Mouse (Mus musculus) limb, embryonic 15.5 days (tissue): ENCODE data around the gene Cracr2b. TPM values are rescaled to one million over a fixed set of nuclear protein-coding genes. Genes with fewer than 3 reads are reported as not detected.

Source experiments
- ATAC-seq: fragments of 200-750 bp; cut with Nextera tagmentation; 2 replicates; pipeline ENCODE4 v1.8.0; 2017; ENCODE audit warnings: low read depth, moderate TSS enrichment; ENCODE audit not compliant: insufficient number of reproducible peaks, low FRiP score, low TSS enrichment
- H3K27ac ChIP-seq: fragments of 300-500 bp; sonication (generic); 2 replicates; pipeline ENCODE4 v1.5.1; 2015; ENCODE audit warnings: moderate library complexity, mild to moderate bottlenecking, inconsistent platforms
- H3K27me3 ChIP-seq: fragments of 300-500 bp; sonication (generic); 2 replicates; pipeline ENCODE4 v1.6.1; 2015; ENCODE audit warnings: inconsistent platforms
- H3K36me3 ChIP-seq: fragments of 300-500 bp; sonication (generic); 2 replicates; pipeline ENCODE4 v1.6.1; 2015; ENCODE audit warnings: inconsistent platforms
- H3K4me1 ChIP-seq: fragments of 300-500 bp; sonication (generic); 2 replicates; pipeline ENCODE4 v1.6.1; 2015; ENCODE audit warnings: inconsistent platforms
- H3K4me2 ChIP-seq: fragments of 300-500 bp; sonication (generic); 2 replicates; pipeline ENCODE4 v1.6.1; 2015; ENCODE audit warnings: mild to moderate bottlenecking, inconsistent platforms
- H3K4me3 ChIP-seq: fragments of 300-500 bp; sonication (generic); 2 replicates; pipeline ENCODE4 v1.5.1; 2015; ENCODE audit warnings: mild to moderate bottlenecking, inconsistent platforms
- H3K9ac ChIP-seq: fragments of 300-500 bp; sonication (generic); 2 replicates; pipeline ENCODE4 v1.6.1; 2015; ENCODE audit warnings: inconsistent platforms
- H3K9me3 ChIP-seq: fragments of 300-500 bp; sonication (generic); 2 replicates; pipeline ENCODE4 v1.6.1; 2016; ENCODE audit warnings: inconsistent platforms
- WGBS: fragments of 180-500 bp; shearing (Covaris S2); methylation state at CpG from one replicate; pipeline ENCODE4 v1.1.7; 2015; 5-methylcytosine and 5-hydroxymethylcytosine counted together
- polyA plus RNA-seq: library from polyadenylated mRNA; unstranded; fragments of >200 nt; fragmentation: Nextera tagmentation; extraction: Ambion mirVana; gene quantifications from 2 replicates; pipeline ENCODE4 v1.2.1, GENCODE M21; 2015

Gene Cracr2b
- polyA plus RNA-seq, 1 experiment from 2014 or later = 16.4 TPM

GRCm38 (mm10) chr7:141468164-141468521 is 7.2 kb downstream of the Cracr2b start:
- 13% methylated on average over 5 of the region's 5 CpGs for WGBS
- H3K9me3 ChIP-seq = no peaks in the 10 kb centered on the region
- peak overlapping the region; percentile 90 for H3K27ac ChIP-seq
- no peak for ATAC-seq
- peaks cover 64% of the 10 kb centered on the region for H3K4me1 ChIP-seq
- peak overlapping the region; percentile 73 for H3K4me3 ChIP-seq
- H3K27me3 ChIP-seq = peaks cover 23% of the 10 kb centered on the region
- H3K36me3 ChIP-seq = peaks cover 36% of the 10 kb centered on the region
- peak overlapping the region; percentile 74 for H3K9ac ChIP-seq
- peak overlapping the region; percentile 75 for H3K4me2 ChIP-seq

- Histone ChIP-seq H3K27ac (peak overlapping the region; percentile 90), H3K4me3 (peak overlapping the region; percentile 73), H3K9me3 (no peaks in the 10 kb centered on the region), H3K4me1 (peaks cover 65% of the 10 kb centered on the region), H3K36me3 (peaks cover 36% of the 10 kb centered on the region), H3K9ac (peak overlapping the region; percentile 74), H3K27me3 (peaks cover 18% of the 10 kb centered on the region), H3K4me2 (peak overlapping the region; percentile 75)
- peak; percentile 31; the same call in 1 of the 2 replicates for ATAC-seq
- WGBS = 11% methylated on average over 8 of the region's 8 CpGs
These were observed 7.8 kb downstream of the Cracr2b start for GRCm38 (mm10) chr7:141468522-141469211.

- Histone ChIP-seq H3K9me3 (no peaks in the 10 kb centered on the region), H3K4me1 (peaks cover 65% of the 10 kb centered on the region), H3K4me2 (peak overlapping the region; percentile 75), H3K9ac (0 out of 2 replicates have a peak overlapping the region, but pooled peaks have one; percentile 3), H3K27me3 (peaks cover 11% of the 10 kb centered on the region), H3K27ac (peak overlapping the region; percentile 90), H3K36me3 (peaks cover 36% of the 10 kb centered on the region), H3K4me3 (peak overlapping the region; percentile 73)
- WGBS = 82% methylated on average over 6 of the region's 6 CpGs
- ATAC-seq = no peak
These were observed 8.5 kb downstream of the Cracr2b start for GRCm38 (mm10) chr7:141469352-141469751.

- WGBS = 88% methylated on average over 18 of the region's 18 CpGs
These were observed 9.2 kb downstream of the Cracr2b start for GRCm38 (mm10) chr7:141469901-141470636.

GRCm38 (mm10) chr7:141470637-141470944 is 9.7 kb downstream of the Cracr2b start:
- no peaks in the 10 kb centered on the region for H3K9me3 ChIP-seq
- H3K4me3 ChIP-seq = no peak overlapping the region
- H3K27ac ChIP-seq = no peak overlapping the region
- H3K9ac ChIP-seq = no peak overlapping the region
- 92% methylated on average over 10 of the region's 10 CpGs for WGBS
- no peak overlapping the region for H3K4me2 ChIP-seq
- peaks cover 59% of the 10 kb centered on the region for H3K4me1 ChIP-seq
- no peak for ATAC-seq
- peaks cover 1% of the 10 kb centered on the region; the same call in 1 of the 2 replicates for H3K27me3 ChIP-seq
- H3K36me3 ChIP-seq = peaks cover 36% of the 10 kb centered on the region

More at GRCm38 (mm10) chr7:141469901-141470636, 9.2 kb downstream of the Cracr2b start:
- Histone ChIP-seq H3K27ac (no peak overlapping the region), H3K4me3 (no peak overlapping the region), H3K27me3 (peaks cover 4% of the 10 kb centered on the region; the same call in 1 of the 2 replicates), H3K4me2 (no peak overlapping the region), H3K4me1 (peaks cover 60% of the 10 kb centered on the region), H3K36me3 (peaks cover 36% of the 10 kb centered on the region), H3K9me3 (no peaks in the 10 kb centered on the region), H3K9ac (no peak overlapping the region)
- no peak for ATAC-seq

GRCm38 (mm10) chr7:141471236-141471635 is 10.3 kb downstream of the Cracr2b start:
- Histone ChIP-seq H3K27me3 (no peaks in the 10 kb centered on the region), H3K9ac (no peak overlapping the region), H3K4me2 (no peak overlapping the region), H3K4me3 (no peak overlapping the region), H3K9me3 (no peaks in the 10 kb centered on the region), H3K4me1 (peaks cover 60% of the 10 kb centered on the region), H3K36me3 (peaks cover 36% of the 10 kb centered on the region), H3K27ac (no peak overlapping the region)
- WGBS = 70% methylated on average over 1 of the region's 1 CpGs
- ATAC-seq = no peak

GRCm38 (mm10) chr7:141472226-141472625 is 11.3 kb downstream of the Cracr2b start:
- H3K27ac ChIP-seq = no peak overlapping the region
- no peak overlapping the region for H3K9ac ChIP-seq
- no peak overlapping the region for H3K4me2 ChIP-seq
- H3K4me1 ChIP-seq = peaks cover 62% of the 10 kb centered on the region
- H3K9me3 ChIP-seq = no peaks in the 10 kb centered on the region
- ATAC-seq = no peak
- H3K4me3 ChIP-seq = no peak overlapping the region
- no peaks in the 10 kb centered on the region for H3K27me3 ChIP-seq
- H3K36me3 ChIP-seq = peaks cover 36% of the 10 kb centered on the region
- 85% methylated on average over 6 of the region's 6 CpGs for WGBS

GRCm38 (mm10) chr7:141472763-141473162 is 11.9 kb downstream of the Cracr2b start:
- Histone ChIP-seq H3K4me3 (no peak overlapping the region), H3K27me3 (no peaks in the 10 kb centered on the region), H3K9me3 (no peaks in the 10 kb centered on the region), H3K4me1 (peaks cover 63% of the 10 kb centered on the region), H3K27ac (no peak overlapping the region), H3K36me3 (peaks cover 36% of the 10 kb centered on the region), H3K9ac (no peak overlapping the region), H3K4me2 (no peak overlapping the region)
- WGBS = 77% methylated on average over 6 of the region's 6 CpGs
- ATAC-seq = no peak

- Histone ChIP-seq H3K9ac (peak overlapping the region; percentile 76), H3K9me3 (no peaks in the 10 kb centered on the region), H3K4me3 (peak overlapping the region; percentile 78), H3K36me3 (peaks cover 36% of the 10 kb centered on the region), H3K4me1 (peaks cover 58% of the 10 kb centered on the region), H3K27me3 (no peaks in the 10 kb centered on the region), H3K27ac (no peak overlapping the region), H3K4me2 (peak overlapping the region; percentile 89)
- ATAC-seq = no peak
- 6% methylated on average over 5 of the region's 5 CpGs for WGBS
These were observed 13.3 kb downstream of the Cracr2b start for GRCm38 (mm10) chr7:141474160-141474559.

GRCm38 (mm10) chr7:141475011-141475804 is 14.3 kb downstream of the Cracr2b start, which contains the start of the genes Polr2l and Tspan4:
TSS of gene Polr2l (minus strand) at chr7:141475132.
TSS of gene Tspan4 (plus strand) at chr7:141475240.
- WGBS = under 1% methylated on average over 81 of the region's 87 CpGs

GRCm38 (mm10) chr7:141475805-141476158 is 14.9 kb downstream of the Cracr2b start:
- Histone ChIP-seq H3K4me3 (peak overlapping the region; percentile 78), H3K36me3 (peaks cover 19% of the 10 kb centered on the region), H3K9ac (peak overlapping the region; percentile 76), H3K27me3 (no peaks in the 10 kb centered on the region), H3K4me2 (peak overlapping the region; percentile 89), H3K9me3 (no peaks in the 10 kb centered on the region), H3K27ac (peak overlapping the region; percentile 92), H3K4me1 (peaks cover 52% of the 10 kb centered on the region)
- WGBS = 1% methylated on average over 12 of the region's 12 CpGs
- no peak for ATAC-seq

More at GRCm38 (mm10) chr7:141475011-141475804, 14.3 kb downstream of the Cracr2b start, which contains the start of the genes Polr2l and Tspan4:
- peaks cover 48% of the 10 kb centered on the region for H3K4me1 ChIP-seq
- H3K27ac ChIP-seq = peak within 1 kb of the TSS; percentile 92
- peak within 1 kb of the TSS; percentile 78 for H3K4me3 ChIP-seq
- no peaks in the 10 kb centered on the region for H3K27me3 ChIP-seq
- H3K4me2 ChIP-seq = peak within 1 kb of the TSS; percentile 89
- H3K36me3 ChIP-seq = peaks cover 25% of the 10 kb centered on the region
- no peaks in the 10 kb centered on the region for H3K9me3 ChIP-seq
- H3K9ac ChIP-seq = peak within 1 kb of the TSS; percentile 76
- peak; percentile 61 for ATAC-seq
